Mouse (Mus musculus) cerebellum, adult (tissue): ENCODE measurements around the gene Gm5580.
"Not testable (repeated sequence)": the region's sequence is repeated elsewhere in the genome, so short reads cannot be mapped to it uniquely, and the experiment has no call there.

Experiments
- ATAC-seq: cut with Nextera tagmentation; 2 replicates; pipeline ENCODE4 v1.9.2; 2017; ENCODE audit warnings: mild to moderate bottlenecking, moderate library complexity, mixed read lengths; ENCODE audit not compliant: insufficient number of reproducible peaks, low FRiP score, low TSS enrichment

Gm5580 gene

DNA sequence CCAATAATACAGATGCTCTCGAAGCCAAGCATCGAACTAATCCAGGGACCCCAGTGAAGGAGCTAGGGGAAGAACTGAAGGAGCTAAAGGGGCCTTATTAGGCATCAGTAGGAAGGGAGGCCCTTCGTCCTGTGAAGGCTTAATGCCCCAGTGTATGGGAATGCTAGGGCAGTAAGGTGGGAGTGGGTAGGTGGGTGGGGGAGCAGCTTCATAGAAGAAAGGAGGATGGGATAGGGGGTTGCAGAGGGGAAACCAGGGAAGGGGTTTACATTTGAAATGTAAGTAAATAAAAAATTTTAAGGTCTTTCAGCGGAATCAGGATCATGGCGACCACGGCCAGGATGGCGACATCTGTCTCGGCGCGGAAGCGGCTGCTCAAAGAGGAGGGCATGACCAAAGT lies at the start of gene Gm5580:
Gm5580 (plus strand) TSS at position 301 of the 400 bp plus-strand sequence.
- ATAC-seq = not testable (repeated sequence)

DNA sequence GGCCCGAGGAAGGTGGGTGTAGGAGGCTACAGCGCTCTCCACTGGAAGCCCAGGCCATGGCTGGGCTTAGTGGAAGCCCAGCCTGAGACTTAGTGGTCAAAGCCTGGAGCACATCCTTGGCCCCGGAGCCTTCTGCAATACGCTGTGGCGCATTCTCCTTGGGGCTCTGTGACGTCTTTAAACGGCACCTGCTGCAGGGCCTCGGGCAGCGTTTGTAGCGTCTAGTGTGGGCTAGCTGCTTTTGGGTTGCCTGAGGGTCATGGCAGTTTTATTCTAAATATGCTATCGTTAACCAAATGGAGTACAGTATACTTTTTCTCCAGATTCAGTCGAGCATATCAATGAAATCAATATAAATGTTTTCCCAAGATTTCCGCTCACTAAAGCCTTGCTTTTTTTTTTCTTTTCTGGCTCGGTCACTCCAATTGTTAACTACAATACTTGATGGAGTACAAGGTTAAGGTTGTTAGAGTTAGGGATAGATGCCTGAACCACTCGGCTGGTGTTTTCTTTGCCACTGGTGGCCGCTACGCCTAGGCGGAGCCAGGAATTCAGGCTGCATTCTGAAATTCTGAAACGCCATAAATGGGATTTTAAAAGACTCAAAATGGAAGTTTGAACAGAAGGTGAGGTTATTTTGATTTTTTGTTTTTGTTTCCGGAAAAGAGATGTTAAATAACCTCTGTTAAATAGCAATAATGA lies 44.5 kb upstream of the Gm5580 start, which contains the start of gene Olfr212:
Olfr212 (plus strand) TSS at position 215 of the 702 bp plus-strand sequence.
- not testable (repeated sequence) for ATAC-seq

DNA sequence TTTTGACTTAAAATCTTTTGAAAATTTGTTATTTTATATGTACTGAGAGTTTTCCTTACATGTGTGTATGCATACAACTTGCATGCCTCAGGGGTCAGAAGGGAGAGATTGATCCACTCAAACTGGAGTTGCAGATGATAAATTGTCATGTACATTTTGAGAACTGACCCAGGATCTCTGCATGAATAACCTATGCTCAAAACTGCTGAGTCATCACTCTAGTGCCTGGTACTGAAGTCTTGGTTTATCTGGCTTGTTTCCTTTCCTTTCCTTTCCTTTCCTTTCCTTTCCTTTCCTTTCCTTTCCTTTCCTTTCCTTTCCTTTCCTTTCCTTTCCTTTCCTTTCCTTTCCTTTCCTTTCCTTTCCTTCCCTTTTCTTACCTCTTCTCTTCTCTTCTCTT lies 36.1 kb upstream of the Gm5580 start:
- no peak for ATAC-seq

DNA sequence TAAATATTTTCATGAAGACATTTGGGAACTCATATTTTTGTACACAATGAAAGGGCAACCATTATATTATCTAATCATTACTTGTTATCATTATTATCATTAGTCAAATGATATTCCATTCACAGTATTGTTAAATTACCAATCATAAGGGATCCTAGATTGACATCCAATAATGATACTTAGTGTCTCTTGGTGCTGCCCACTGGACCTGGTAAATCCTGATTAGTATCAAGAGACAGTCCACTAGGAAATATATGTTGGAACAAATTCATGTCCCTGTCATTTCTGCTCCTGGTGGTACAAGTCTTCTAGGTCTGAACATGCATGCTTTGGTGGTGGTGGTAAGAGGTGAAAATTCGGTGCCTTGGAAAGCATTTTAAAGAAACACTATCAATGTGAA lies 12.8 kb upstream of the Gm5580 start, which contains the start of gene Olfr213:
Olfr213 (plus strand) TSS at position 301 of the 400 bp plus-strand sequence.
- no peak for ATAC-seq

DNA sequence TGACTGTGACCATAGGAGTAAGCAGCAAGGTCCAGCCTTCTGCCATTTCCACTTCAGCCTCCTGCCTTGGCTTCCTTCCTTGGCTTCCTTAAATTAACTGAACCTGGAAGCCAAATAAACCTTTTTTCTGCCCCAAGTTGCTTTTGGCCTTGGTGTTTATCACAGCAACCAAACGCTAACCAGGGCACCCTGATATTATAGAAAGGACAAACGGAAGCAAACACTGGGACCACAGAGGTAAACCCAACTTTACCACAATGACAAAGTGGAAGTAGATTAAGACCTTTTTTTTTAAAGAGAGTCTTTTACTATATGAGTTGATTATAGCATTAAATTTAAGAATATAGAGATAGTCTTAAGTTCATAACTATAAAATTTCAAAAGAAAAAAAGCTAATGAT lies 8.4 kb upstream of the Gm5580 start:
- ATAC-seq = no peak

DNA sequence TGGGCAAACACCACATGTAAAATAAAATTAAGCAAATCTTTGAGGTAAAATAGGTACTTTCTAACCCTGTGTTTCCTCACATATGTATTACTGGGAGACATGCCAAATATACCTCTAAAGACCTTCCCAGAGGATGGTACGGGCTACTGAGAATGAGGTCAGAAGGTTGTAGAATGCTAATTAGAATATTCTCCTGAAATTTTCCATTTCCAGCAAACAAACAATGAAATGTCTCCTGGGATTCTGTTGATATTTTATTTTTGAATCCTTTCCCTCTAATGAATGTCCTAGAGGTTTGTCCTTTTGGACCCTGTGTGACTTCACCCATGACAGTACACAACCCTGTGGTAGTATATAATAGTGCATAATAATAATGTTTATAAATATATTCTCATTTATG lies 3.0 kb downstream of the Gm5580 start, which contains the start of gene Olfr214:
Olfr214 (plus strand) TSS at position 301 of the 400 bp plus-strand sequence.
- ATAC-seq = no peak

DNA sequence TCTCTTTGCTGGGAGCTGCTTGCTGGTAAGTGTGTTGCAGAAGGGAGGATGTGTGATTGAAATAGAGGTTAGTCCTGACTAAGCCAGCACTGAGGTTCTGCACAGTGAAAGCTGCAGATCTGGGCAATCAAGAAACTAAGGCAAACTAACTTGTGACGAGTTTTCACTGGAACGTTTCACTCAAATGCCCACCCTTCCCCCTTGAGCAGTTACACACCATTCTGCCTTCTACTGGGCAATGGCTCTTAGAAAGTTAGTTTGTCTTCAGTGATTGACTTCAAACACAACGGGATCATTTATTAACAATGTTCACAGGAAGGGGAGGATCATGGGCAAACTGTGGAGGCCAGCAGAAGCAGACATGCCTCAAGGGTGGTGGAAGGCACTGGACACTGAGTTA lies 4.0 kb downstream of the Gm5580 start:
- no peak for ATAC-seq

DNA sequence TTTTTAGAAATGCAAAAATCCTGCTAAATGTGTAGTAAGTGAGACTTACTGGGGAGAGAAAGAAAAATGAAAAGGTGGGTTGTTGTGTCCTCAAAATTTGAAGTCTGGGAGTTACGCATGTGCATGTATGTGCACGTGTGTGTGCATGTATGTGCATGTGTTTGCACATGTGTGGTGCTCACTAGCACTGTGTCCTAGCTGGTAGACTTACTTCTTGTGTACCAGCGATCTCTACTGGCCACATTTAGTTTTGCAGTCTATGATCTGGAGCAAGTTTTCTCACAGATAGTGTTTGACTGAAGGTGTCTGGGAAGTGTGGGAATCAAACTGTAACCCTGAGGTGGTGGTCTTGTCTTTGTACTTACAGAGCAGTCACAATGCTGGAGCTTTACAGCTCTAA lies 18.9 kb downstream of the Gm5580 start:
- no peak; the same call in 1 of the 2 replicates for ATAC-seq

DNA sequence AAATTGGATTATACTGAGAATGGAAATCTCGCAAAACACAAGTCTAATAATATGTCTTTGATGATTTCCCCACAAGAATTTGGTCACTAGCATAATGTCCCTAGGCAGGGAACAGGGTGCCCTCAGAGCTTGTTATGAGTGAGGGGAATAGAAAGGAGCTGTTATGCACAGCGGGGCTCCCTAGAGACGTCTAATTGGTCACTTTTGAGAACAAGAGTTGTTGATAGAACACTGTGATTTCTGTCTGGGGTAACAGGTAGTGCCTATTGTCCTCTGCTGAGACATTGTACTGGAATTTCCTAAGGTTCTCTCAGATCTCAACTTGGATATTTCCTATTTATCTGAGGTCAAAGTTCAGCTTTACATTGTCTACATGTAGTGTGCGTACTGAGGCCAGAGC lies 33.2 kb downstream of the Gm5580 start, which contains the start of gene Olfr215:
Olfr215 (minus strand) TSS at position 101 of the 400 bp plus-strand sequence.
- no peak for ATAC-seq

DNA sequence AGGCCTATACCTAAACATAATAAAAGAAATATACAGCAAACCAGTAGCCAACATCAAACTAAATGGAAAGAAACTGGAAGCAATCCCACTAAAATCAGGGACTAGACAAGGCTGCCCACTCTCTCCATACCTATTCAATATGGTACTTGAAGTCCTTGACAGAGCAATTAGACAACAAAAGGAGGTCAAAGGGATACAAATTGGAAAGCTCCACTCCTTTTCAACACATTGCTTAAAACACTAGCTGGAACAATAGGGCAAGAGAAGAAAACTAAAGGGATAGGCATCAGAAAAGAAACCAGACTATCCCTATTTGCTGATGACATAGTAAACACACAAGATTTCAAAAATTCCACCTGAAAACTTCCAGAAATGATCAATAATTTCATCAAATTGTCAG lies 50.0 kb downstream of the Gm5580 start:
- ATAC-seq = not testable (repeated sequence)
